Mouse (Mus musculus) kidney, adult 2 months (tissue): ENCODE data around the gene Apol7c. TPM values are rescaled to one million over a fixed set of nuclear protein-coding genes. Genes with fewer than 3 reads are reported as not detected.
"Not testable (repeated sequence)": the region's sequence is repeated elsewhere in the genome, so short reads cannot be mapped to it uniquely, and the experiment has no call there.

Experiments used
- DNase-seq: peaks from one replicate; pipeline ENCODE4 v3.0.0; 2021
- H3K27ac ChIP-seq: fragments of 200-500 bp; 2 replicates; pipeline ENCODE4 v1.5.1; 2012; ENCODE audit warnings: low read depth, low read length, control low read depth, inconsistent platforms; ENCODE audit not compliant: insufficient read depth
- H3K27me3 ChIP-seq: fragments of 200-500 bp; replicated peaks from 2 replicates; pipeline ENCODE4 v1.6.1; 2012; ENCODE audit warnings: mild to moderate bottlenecking, moderate library complexity, low read length, inconsistent platforms; ENCODE audit not compliant: control insufficient read depth, insufficient read depth
- H3K36me3 ChIP-seq: fragments of 200-500 bp; 2 replicates; pipeline ENCODE4 v1.6.1; 2012; ENCODE audit warnings: mild to moderate bottlenecking, moderate library complexity, low read length, inconsistent platforms; ENCODE audit not compliant: control insufficient read depth, insufficient read depth
- H3K4me1 ChIP-seq: fragments of 200-500 bp; 2 replicates; pipeline ENCODE4 v1.6.1; 2011; ENCODE audit warnings: low read length; ENCODE audit not compliant: control insufficient read depth, insufficient read depth
- H3K4me3 ChIP-seq: fragments of 200-500 bp; 2 replicates; pipeline ENCODE4 v1.5.1; 2011; ENCODE audit warnings: mild to moderate bottlenecking, low read depth, low read length, control low read depth; ENCODE audit not compliant: insufficient read depth
- CTCF ChIP-seq: fragments of 200-500 bp; conservative IDR thresholded peaks from 2 replicates; pipeline ENCODE4 v1.5.1; 2011; ENCODE audit warnings: low read depth, mild to moderate bottlenecking, control low read depth, low read length, moderate library complexity, mixed read lengths; ENCODE audit not compliant: insufficient read depth, insufficient read length
- POLR2A ChIP-seq: fragments of 200-500 bp; IDR thresholded peaks from one replicate; pipeline ENCODE4 v1.6.1; 2011; ENCODE audit warnings: low read depth, low read length, control low read depth
- WGBS: fragments of 180-500 bp; shearing (Covaris S2); methylation state at CpG from one replicate; pipeline ENCODE4 v1.1.7; 2018; 5-methylcytosine and 5-hydroxymethylcytosine counted together
- polyA plus RNA-seq: library from polyadenylated mRNA; depleted of rRNA; stranded (reverse); fragments of >200 nt; gene quantifications from 2 replicates; pipeline ENCODE4 v1.2.3, GENCODE M21; 2012; rRNA removed

The Apol7c gene
- polyA plus RNA-seq = 0.14 and 3.5 TPM in 2 replicates

DNA sequence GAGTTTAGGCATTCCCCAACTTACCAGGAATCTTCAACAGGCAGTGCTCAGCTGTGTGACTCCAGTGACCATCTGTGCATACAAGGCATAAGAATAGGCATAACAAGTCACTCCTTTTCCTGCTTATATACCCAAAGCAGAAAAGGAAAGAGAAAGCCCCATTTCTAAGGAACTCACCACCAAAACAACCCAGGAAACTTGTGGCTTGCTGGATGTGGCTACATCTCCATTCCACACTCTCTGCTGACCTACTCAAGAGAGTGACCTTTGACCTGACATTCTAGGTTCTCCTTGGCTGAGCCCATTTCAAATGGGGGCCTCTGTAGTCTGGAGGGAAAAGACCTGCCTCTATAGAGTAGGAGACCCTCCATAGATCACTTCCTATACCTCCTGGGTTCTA, at the start of gene Apol7c:
TSS of gene Apol7c (minus strand) at position 101 of the 400 bp plus-strand sequence.
- Histone ChIP-seq H3K36me3 (no peaks in the 10 kb centered on the region), H3K4me3 (no peak within 1 kb of the TSS), H3K27me3 (no peaks in the 10 kb centered on the region), H3K27ac (no peak within 1 kb of the TSS), H3K4me1 (no peaks in the 10 kb centered on the region)
- no peak for DNase-seq
- TF ChIP-seq POLR2A (no peak), CTCF (no peak)

- Histone ChIP-seq H3K4me1 (no peaks in the 10 kb centered on the region), H3K4me3 (no peak overlapping the region), H3K27me3 (no peaks in the 10 kb centered on the region), H3K36me3 (no peaks in the 10 kb centered on the region), H3K27ac (peak overlapping the region; percentile 18)
- DNase-seq = peak; percentile 65
- TF ChIP-seq CTCF (no peak), POLR2A (no peak)
- 55% methylated on average over 1 of the region's 1 CpGs for WGBS
Observed at GRCm38 (mm10) chr15:77581681-77582080, 48.6 kb upstream of the Apol7c start.

GRCm38 (mm10) chr15:77579311-77579710, 46.2 kb upstream of the Apol7c start:
- 75% methylated on average over 4 of the region's 4 CpGs for WGBS
- Histone ChIP-seq H3K27ac (no peak overlapping the region), H3K27me3 (no peaks in the 10 kb centered on the region), H3K36me3 (no peaks in the 10 kb centered on the region), H3K4me3 (no peak overlapping the region), H3K4me1 (no peaks in the 10 kb centered on the region)
- no peak for TF ChIP-seq CTCF
- peak; percentile 68 for DNase-seq

GRCm38 (mm10) chr15:77578801-77579200, 45.7 kb upstream of the Apol7c start:
- Histone ChIP-seq H3K27ac (no peak overlapping the region), H3K36me3 (no peaks in the 10 kb centered on the region), H3K27me3 (no peaks in the 10 kb centered on the region), H3K4me1 (no peaks in the 10 kb centered on the region), H3K4me3 (no peak overlapping the region)
- WGBS = 90% methylated on average over 2 of the region's 2 CpGs
- TF ChIP-seq POLR2A = no peak
- TF ChIP-seq CTCF = no peak
- DNase-seq = no peak

GRCm38 (mm10) chr15:77563219-77563618, 30.1 kb upstream of the Apol7c start:
- Histone ChIP-seq H3K4me3 (no peak overlapping the region), H3K36me3 (no peaks in the 10 kb centered on the region), H3K27me3 (no peaks in the 10 kb centered on the region), H3K27ac (no peak overlapping the region), H3K4me1 (no peaks in the 10 kb centered on the region)
- TF ChIP-seq CTCF (0 out of 2 replicates have a peak, but pooled peaks have one; percentile 10), POLR2A (no peak)
- no peak for DNase-seq

DNA sequence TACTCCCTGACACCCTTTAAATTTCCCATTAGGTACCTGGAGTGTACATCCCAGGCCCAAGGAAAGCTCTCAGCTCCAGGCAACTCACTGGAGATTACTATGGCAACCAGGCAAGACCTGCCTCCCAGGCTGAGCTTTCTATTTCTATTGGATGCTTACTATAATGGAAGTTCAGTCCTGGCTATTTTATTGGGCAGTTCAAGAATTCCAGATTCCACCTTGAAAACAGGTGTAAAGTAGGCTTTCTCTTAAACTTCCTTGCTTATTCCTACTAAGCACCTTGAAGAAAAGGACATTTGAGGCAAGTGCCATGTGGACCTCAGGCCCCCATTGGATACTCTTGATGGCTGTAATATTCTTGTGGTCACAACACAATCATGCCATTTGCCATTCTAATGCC, 28.7 kb upstream of the Apol7c start, which contains the start of gene 1700025B11Rik:
TSS of gene 1700025B11Rik (minus strand) at position 101 of the 400 bp plus-strand sequence.
- no peak for DNase-seq
- TF ChIP-seq CTCF (no peak), POLR2A (no peak)
- Histone ChIP-seq H3K27me3 (no peaks in the 10 kb centered on the region), H3K27ac (no peak within 1 kb of the TSS), H3K36me3 (no peaks in the 10 kb centered on the region), H3K4me1 (no peaks in the 10 kb centered on the region), H3K4me3 (no peak within 1 kb of the TSS)

DNA sequence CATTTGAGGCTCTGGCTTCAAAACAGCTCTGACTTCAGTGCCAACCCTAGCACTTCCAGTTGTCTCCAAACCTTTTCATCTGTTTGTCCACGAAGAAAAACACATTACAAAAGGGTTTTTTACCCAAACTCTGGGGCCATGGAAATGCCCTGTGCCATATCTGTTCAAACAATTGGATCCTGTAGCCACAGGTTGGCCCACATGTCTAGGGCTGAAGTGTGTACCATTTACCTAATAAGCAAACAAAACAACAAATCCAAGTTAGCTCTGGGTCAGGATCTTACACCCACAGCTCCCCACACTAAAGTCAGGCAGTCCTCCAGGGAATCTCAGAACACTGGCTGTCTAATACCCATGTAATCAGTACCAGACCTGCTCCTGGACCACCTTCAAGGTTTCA, 6.1 kb upstream of the Apol7c start:
- not testable (repeated sequence) for H3K27ac ChIP-seq, H3K4me1 ChIP-seq, H3K4me3 ChIP-seq, H3K27me3 ChIP-seq, H3K36me3 ChIP-seq, DNase-seq
- WGBS = 44% methylated on average over 1 of the region's 1 CpGs
